Mouse (Mus musculus) embryonic fibroblast, embryonic 13.5 days (primary cell): Measurements from ENCODE around the gene Ackr1.

Experiments
- CTCF ChIP-seq: IDR thresholded peaks from 2 replicates; pipeline ENCODE4 v1.5.1; 2011; ENCODE audit warnings: mild to moderate bottlenecking, control low read depth, low read length, moderate library complexity, borderline replicate concordance; ENCODE audit not compliant: insufficient read depth
- POLR2A ChIP-seq: IDR thresholded peaks from 2 replicates; pipeline ENCODE4 v1.6.1; 2011; ENCODE audit warnings: low read depth, mild to moderate bottlenecking, control low read depth, low read length, moderate library complexity

GRCm38 (mm10) chr1:173324961-173325360, 8.6 kb downstream of the Ackr1 start:
- TF ChIP-seq POLR2A (no peak), CTCF (no peak)
